Mouse (Mus musculus) gastrocnemius, postnatal 14 days (tissue): ENCODE data around the gene Washc2. TPM values are rescaled to one million over a fixed set of nuclear protein-coding genes. Genes with fewer than 3 reads are reported as not detected.

ENCODE experiments used
- total RNA-seq, 2 experiments: library from RNA; stranded (reverse); gene quantifications; 2 replicates each; pipeline ENCODE4 v1.2.3; 2021

Washc2 gene
- total RNA-seq, 2 experiments from 2014 or later = 22.2 to 22.4 TPM

Other genes with a start within 250 kb of the Washc2 start
- gene Plxnd1, start 213.0 kb upstream of the Washc2 start, total RNA-seq = 10 to 100 TPM; 65.6 to 80.3 TPM
- 10 to 100 TPM; 26.8 to 37.0 TPM for gene Tmcc1, start 14.6 kb upstream of the Washc2 start, total RNA-seq
- gene Zfand4, start 56.2 kb downstream of the Washc2 start, total RNA-seq = 1 to 10 TPM in 1 of 2 experiments, under 1 TPM in 1; 0.97 to 1.3 TPM
- 10 to 100 TPM; 20.8 to 28.3 TPM for gene March8, start 130.0 kb downstream of the Washc2 start, total RNA-seq